Mouse (Mus musculus) lung, postnatal 14 days (tissue): ENCODE measurements around the gene Olfr1116.
"Not testable (repeated sequence)": the region's sequence is repeated elsewhere in the genome, so short reads cannot be mapped to it uniquely, and the experiment has no call there.

ENCODE experiments used
- DNase-seq: peaks from one replicate; pipeline ENCODE4 v3.0.0; 2021

Olfr1116 gene

GRCm38 (mm10) chr2:87267234-87267633 lies at the start of gene Olfr1116:
Olfr1116 (plus strand) TSS chr2:87267534.
- DNase-seq = no peak

- no peak for DNase-seq
Measured at GRCm38 (mm10) chr2:87247713-87248112, 19.6 kb upstream of the Olfr1116 start, which contains the start of gene Olfr1115. Olfr1115 (plus strand) TSS chr2:87248013.

- DNase-seq = not testable (repeated sequence)
Measured at GRCm38 (mm10) chr2:87293977-87294376, 26.6 kb downstream of the Olfr1116 start.

- no peak for DNase-seq
Measured at GRCm38 (mm10) chr2:87307281-87307680, 39.9 kb downstream of the Olfr1116 start, which contains the start of gene Olfr1118. Olfr1118 (plus strand) TSS chr2:87307581.
